Mouse (Mus musculus) induced T-regulatory cell, adult 2 months (primary cell): ENCODE data around the gene Ralgps1.
"Not testable (repeated sequence)": the region's sequence is repeated elsewhere in the genome, so short reads cannot be mapped to it uniquely, and the experiment has no call there.

Source experiments
- DNase-seq: peaks from one replicate; pipeline ENCODE4 v3.0.0-alpha.2; 2012; ENCODE audit warnings: low read depth

Ralgps1 gene

DNA sequence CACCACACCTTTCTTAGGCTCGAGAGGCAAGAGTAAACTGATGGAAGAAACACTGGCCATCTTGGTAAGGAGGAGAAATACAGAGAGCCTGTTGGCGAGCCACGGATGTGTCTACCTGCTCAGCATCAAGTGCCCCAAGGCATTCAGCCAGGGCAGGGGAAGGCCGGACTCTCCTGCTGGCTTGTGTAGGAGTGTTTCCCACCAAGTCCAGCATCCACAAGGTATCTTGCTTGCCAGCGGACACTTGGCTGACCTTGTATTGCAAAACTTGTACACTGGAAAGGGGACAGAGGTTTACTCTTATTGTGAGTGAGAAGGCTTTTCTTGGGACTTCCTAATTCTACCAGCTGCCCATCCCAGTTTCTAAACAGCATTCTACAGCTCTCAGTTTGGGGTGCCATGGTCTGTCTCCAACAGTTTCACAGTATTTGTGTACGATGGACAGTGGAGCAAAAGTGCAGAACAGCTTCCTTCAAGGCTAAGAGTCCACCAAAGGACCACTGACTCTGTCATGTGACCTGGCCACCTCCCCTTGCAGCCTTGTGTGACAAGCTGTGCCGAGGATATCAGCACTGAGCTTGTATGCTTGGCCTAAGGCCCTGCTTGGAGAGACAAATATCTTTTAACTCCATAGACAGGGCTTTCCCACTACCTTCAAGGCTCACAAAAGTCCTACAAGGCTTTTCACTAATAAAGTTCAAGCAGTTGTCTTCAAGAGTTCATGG is 236.4 kb downstream of the Ralgps1 start:
- no peak for DNase-seq

DNA sequence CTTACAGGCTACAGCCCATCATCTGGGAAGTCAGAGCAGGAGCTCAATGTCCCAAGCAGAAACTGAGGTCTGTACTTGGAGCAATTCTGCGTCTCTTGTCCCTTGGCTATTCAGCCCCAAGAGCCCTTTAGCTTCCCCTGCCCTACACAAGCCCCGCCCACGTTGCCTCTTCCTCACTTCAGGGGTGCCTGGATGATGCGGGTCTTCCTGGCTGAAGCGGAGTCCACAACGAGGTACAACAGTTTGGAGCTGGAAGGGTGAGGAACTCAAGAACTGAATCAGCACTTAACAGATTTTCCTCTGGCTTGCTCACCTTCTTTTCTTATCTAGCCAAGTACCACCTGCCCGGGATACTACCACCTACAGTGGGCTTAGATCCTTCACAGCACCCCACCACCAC is 239.0 kb downstream of the Ralgps1 start:
- peak; percentile 50 for DNase-seq

DNA sequence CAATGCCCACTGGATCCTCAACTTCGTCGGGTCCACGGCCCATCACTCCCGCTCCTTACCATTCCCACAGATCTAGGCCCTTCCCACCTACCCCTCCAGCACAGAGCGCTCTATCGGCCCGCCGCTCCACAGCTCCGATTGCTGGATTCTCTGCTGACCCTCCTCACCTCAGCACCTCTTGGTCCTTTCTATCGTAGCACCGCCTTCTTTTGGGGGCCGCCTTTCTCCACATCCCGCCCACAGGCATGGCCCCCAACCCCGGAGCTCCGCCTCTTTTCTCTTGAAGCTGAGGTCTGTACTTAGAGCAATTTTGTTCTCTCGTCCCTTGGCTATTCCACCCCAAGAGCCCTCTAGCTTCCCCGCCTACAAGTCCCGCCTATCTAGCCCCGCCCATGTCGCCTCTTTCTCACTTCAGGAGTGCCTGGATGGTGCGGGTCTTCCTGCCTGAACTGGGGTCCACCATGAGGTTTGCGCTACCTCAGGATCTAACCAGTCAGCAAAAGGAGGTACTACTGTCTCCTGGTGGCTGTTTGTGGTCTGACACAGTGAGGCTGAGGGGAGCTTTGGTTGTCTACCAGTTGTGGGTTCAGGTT is 239.7 kb downstream of the Ralgps1 start, which contains the start of gene Garnl3:
Gene Garnl3 (minus strand): TSS at position 155 of the 593 bp plus-strand sequence.
- DNase-seq: peak; percentile 82

DNA sequence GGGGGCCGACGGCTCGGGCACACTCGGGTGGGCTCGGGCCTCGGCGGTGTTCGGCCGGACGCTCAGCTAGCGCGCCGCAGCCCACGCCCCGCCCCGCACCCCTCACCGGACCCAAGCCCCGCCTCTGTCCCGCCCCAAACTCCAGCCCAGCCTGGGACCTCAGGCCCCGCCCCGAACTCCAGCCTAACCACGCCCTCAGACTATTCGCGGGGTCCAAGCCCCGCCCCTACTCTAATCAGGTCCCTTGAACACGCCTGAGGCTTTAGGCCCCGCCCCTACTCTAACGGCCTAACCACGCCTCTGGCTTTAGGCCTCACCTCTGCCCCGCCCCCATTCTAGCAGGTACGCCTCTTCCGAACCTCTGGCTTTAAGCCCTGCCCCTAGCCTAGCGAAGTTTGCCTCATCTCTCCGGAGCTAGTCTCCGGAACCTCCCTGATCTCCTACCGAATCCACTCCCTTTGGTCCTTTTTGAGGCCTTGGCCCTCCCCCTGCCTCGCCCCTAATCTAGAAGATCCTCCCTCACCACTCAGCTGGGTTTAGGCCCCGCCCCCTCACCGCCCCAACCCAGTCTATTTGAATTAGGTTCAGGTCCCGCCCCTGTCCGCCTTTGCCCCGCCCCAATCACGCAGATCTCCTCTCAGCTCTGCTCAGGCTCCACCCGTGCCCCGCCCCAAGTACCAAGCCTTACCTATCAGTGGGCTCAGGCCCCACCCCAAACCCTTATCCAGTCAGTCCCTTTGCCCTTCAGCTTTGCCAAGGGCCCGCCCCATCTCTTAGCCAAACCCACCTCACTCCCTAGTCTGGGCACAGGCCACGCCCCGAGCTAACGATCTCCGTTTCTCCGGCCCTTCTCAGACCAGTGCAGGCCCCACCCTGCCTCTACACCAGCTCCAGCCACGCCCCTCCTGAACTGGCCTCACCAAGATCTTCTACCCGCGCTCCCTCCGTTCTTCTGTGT is 240.5 kb downstream of the Ralgps1 start:
- DNase-seq: peak; percentile 96

DNA sequence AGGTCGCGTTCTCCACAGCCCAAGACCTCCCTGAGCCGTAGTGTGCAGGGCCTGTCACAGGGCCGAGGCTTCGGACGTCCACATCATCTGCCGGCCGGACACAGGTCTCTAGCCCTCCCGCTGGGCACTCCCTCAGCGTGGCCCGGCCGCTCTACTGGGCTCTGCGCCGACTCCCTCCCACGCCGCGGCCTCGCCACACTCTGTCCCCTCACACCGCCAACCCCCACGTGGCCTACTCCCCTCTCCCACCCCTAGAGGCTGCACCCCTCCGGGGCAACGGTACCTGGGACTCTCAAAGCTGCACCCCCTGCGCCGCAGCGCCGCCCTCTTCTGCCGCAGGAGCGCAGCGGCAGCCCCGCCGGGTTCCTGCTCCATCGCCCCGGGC is 241.2 kb downstream of the Ralgps1 start:
- no peak for DNase-seq

DNA sequence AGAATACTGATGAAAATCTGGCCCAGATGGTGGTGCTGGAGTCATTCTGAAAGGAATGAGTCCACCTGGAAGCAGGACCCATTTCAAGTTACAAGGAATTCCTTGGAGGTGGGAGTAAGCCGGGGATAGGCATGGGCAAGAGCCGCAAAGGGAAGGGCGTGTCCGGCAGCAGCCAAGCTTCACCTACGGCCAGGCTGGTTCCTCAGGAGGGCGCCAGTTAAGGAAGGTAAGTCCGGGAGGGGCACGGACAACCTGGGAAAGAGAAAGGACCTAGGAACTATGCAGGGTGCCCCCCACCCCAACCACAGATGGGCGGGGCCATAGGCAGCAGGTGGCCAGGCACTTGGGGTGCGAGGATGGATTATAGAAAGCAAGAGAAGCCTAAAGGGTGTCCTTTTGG is 241.6 kb downstream of the Ralgps1 start:
- no peak for DNase-seq

DNA sequence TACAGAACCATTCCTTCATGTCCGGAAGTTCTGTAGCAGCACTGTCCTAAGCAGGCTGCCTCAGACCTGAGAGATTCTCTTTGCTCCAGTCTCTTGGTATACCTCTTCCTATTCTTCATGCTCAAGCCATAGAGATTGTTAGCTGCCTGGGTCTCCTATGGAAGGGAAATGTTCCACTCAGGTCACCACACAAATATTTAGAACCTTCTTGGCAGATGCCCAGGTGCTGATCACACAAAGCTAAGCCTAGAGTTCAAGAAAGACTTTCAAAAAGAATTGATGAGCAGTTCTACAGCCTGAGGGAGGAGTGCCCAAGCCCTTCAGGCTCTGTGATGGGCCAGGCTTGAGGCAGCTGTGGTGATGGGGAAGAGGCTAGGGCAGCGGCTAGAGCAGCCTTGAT is 242.3 kb downstream of the Ralgps1 start:
- no peak for DNase-seq

DNA sequence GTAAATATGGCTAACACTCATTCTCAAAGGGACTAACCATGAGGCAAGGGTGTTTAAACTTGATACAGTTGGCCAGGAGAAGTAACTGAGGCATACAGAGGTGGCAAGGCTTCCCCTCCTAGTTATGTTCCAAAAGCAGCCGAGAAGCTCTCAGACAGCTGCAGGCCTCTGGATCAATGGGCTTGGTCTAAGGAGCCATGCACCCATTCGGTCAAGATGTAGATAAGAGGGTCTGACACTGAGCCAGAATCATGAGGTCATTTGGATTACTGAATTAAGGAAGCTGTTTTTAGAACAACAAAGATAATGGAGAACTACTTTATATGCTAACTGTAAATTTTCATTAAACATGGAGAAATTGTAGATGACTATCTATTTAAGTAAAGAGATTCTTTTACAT is 244.0 kb downstream of the Ralgps1 start:
- no peak for DNase-seq

DNA sequence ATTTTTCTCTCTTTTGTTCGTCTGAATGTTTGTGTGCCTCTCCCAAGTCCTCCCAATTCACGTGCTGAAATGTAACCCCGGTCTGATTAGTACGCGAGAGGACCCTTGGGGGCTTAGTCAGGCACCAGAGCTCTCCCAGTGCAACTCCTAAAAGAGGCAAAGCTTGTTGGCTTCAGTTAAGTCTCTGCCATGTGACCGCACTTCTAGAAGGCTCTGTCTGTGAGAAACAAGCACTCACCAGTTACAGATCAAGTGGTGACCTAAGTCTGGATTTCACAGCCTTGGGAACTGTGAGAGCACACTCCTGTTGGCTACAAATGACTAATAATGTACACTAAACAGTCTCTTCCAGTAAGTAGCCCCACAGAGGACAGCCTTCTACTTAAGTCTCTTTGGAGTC is 248.4 kb downstream of the Ralgps1 start:
- no peak for DNase-seq

DNA sequence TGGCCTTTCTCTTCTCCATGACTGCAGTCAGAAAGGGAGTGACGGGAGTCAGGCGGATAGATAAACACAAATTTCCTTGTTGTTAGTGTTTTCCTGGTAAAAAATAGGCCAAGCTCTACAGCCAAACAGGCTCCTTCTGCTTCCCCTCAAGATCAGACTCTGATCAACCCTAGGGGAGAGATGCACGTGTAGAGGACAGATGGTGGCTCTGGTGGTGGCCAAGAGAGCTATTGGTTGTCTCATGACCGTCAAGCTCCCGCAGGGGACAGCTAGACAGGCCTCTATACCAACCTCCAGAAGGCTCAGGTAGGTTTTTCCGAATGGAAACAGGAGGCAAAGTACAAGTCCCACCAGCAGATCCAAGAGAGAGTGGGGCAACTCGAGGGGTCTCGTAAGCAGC is 270.8 kb downstream of the Ralgps1 start:
- no peak for DNase-seq

DNA sequence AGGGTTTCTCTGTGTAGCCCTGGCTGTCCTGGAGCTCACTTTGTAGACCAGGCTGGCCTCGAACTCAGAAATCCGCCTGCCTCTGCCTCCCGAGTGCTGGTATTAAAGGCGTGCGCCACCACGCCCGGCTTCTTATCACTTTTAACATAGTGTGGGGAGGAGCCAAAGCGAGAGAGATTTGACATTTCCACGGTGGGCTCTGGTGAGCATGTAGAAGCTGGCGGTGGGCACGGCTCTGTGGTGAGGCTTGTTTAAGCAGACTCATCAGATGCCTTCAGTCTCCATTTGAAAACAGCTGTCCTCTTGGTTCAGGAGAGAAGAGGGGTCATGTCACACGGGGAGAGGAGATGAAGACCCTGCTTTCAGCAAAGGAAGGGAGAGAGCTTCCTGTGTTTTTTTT is 274.0 kb downstream of the Ralgps1 start:
- not testable (repeated sequence) for DNase-seq

DNA sequence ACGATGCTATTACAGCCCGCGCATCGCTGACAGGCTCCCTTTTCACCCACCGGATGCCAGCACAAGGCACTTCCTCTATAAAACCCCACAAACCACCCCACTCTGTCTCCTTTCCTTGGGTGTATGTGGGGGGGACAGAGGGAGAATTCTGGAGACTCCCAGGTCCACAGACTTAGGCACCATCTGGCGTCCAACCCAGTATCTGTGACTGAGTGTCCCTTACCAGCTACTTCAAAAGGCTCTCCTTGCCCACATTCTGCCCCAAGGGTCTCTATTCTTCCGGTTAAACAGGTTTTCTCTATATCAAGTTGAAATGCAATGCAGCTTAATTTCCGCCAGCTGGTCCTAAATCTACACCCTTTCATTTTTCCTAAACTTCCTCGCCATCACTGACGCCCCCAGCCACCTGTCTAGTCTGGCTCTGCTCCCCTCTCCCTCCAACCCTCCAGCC is 276.0 kb downstream of the Ralgps1 start:
- DNase-seq: no peak

DNA sequence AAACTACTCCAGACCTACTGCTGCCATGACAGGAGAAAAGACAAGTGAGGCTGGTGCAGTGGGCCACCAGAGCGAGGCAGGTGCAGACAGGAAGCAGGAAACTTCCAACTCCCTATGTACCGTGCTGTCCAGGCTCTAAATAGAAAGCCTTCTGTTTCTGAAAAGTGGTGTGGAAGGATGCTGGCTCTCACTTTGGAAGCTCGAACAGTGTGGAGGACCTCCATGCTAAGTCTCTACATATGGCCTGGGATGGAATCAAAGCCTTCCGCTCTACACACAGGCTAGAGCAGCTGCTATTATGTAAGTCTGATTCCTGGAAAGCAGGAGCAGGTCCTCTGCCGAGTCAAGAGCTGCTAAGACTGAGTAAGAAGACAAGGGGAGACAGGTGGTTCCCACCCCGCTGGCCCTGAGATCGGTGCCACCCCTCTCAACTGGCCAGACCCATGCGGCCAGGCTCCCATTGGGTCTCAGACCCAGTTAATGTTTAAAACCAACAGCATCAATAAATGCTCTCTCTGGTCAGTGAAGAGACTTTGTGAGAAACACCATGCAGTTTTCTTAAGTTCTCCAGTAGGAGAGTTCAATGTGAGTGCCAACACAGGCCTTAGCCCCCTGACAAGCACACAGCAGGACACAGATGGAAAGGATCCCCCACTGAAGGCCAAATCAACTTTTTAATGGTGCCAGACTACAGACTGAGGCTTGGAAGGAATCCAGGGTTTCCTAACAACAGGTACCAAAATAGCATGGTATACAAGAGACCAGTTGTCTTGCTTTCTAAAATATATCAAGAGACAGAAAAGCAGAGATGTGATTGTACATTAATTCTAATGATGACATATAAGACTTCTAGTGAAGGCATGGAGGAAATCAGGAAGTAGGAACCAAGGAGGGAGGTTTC is 280.4 kb downstream of the Ralgps1 start:
- DNase-seq: no peak

DNA sequence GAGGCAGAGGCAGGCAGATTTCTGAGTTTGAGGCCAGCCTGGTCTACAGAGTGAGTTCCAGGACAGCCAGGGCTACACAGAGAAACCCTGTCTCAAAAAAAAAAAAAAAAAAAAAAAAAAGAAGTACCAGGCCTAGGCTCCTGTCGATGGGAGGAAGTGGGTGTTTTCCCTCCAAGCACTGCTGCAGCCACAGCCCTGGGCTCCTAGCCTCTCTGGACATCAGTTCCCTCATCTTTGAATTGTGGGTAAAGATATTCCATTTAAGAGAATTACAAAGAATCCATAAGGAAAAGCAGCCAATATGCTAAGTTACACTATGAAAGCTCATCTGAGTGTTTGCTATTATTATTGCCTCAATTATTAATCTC is 281.3 kb downstream of the Ralgps1 start:
- DNase-seq: not testable (repeated sequence)

DNA sequence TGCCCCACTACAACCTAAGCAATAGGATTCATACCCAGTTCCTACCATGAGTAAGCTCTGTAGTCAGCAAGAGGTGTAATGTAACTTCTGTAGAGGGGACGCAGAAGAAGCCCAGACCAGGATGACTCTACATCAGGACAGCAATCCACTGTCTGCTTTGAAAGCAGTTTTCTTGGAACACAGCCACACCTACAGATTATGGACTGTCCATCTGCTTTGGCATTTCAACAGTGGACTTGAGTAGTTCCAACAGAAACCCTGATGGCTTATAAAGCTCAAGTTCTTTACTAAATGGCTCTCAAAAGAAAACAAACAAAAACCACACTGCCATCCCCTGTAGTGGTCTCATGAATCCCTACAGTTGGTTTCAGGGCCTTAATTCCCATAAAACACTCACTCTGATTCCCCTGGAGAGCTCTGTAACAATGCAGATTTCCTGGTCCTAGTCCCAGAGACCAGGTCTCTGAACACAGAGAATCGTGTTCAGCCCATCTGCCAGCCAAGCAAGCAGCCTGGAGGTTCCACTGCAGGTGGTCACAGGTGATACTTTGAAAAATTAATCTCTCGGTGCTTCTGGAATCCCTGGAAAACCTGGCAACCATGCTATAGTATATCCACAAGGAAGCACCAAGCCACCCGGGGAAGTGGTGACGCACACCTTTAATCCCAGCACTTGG is 281.8 kb downstream of the Ralgps1 start:
- DNase-seq: no peak

DNA sequence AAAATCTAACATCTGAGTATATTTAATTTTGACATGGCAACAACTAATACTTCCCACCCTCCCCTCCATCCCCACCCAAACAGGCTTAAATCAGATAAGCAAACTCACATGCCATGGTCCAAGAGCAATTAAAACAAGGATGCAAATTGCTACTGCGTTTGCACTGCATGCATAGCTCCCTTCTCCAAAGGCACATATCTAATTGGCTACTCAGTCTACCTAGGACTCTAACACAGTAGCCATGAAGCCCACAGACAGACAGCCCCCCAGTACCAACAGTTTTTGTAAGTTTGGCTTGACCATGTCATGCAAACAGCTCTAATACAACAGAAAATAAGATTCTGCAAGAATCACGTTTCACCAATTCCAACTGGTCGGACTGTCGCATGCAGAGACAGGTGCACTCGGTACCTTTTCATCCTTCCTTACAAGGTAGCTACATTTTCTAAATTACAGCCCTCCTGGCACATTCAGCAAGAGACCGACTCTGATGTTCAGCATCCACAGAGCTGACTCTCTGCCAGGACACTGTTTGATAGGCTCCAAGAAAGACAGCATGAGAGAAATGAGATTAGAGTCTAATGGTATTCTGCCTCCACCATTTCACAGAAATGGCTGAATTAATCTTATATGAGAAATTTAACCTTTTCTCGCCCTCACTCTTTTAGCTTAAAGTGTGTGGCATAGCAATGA is 284.5 kb downstream of the Ralgps1 start:
- DNase-seq: no peak

DNA sequence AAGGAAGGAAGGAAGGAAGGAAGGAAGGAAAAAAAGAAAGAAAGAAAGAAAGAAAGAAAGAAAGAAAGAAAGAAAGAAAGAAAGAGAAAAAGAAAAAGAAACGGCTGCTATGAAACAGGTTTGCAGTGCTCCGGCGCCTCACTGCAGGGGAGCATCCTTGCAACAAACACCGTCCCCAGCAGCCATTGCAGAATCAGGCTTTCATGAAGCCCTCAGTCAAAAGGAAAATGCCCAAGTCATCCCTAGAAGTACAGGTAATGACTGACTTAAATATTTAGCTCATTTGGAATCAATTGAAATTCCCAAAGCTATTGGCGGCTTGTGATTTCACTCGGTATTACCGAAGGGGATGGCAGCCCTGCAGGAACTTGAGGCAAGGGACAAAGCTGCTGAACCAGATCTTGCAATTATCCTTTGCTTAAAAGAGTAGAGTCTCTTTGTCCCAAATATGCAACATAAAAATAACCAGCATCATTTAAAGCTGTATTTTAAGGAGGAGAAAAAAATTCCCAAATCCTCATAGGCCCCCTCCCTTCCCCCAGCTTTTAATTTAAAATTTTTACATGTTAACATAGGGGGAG is 285.2 kb downstream of the Ralgps1 start:
- no peak for DNase-seq

DNA sequence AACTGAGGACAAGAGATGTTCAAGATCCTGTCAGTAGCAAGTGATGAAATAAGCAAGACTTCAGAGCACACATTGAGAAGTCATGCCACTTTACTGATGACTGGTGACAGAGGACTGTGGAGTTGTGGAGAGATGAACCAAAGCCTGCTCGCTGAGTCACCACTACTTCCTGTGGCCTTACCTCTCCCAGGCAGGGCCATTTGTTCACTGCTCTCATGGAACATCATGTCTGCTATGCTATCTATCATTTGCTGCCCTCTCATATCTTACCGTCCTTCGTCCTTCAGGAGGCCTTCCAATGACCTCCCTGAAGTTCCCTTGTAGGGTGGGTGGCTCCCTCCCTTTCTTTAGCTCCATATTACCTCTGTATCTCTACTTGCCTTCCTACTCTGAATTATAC is 287.1 kb downstream of the Ralgps1 start:
- DNase-seq: no peak
